Mouse (Mus musculus) intestine, embryonic 14.5 days (tissue): ENCODE measurements at regions not wholly inside any gene's neighbourhood (a gene's known extent, or its start where the extent isn't known, plus 50 kb on each side); places are given as distances from the start of the nearest gene placed in this dataset.
A peak's percentile ranks its signal among the peaks of the same experiment; 100 is the strongest.

Experiments
- ATAC-seq: fragments of 200-750 bp; cut with Nextera tagmentation; replicated peaks from 2 replicates; pipeline ENCODE4 v1.8.0; 2017; ENCODE audit warnings: low read depth, moderate number of reproducible peaks, moderate TSS enrichment, moderate library complexity; ENCODE audit not compliant: low FRiP score, low TSS enrichment
- DNase-seq: peaks from one replicate; pipeline ENCODE4 v3.0.0-alpha.2; 2018; ENCODE audit warnings: low spot score
- H3K27ac ChIP-seq: fragments of 300-500 bp; sonication (generic); 2 replicates; pipeline ENCODE4 v1.5.1; 2014; ENCODE audit warnings: low read depth, mild to moderate bottlenecking, control low read depth
- H3K27me3 ChIP-seq: fragments of 300-500 bp; sonication (generic); replicated peaks from 2 replicates; pipeline ENCODE4 v1.6.1; 2014; ENCODE audit warnings: low read length, control low read depth; ENCODE audit not compliant: control insufficient read depth, insufficient read depth
- H3K36me3 ChIP-seq: fragments of 300-500 bp; sonication (generic); 2 replicates; pipeline ENCODE4 v1.6.1; 2014; ENCODE audit warnings: low read length, control low read depth; ENCODE audit not compliant: control insufficient read depth, insufficient read depth
- H3K4me1 ChIP-seq: fragments of 300-500 bp; sonication (generic); replicated peaks from 2 replicates; pipeline ENCODE4 v1.6.1; 2014; ENCODE audit warnings: low read length, control low read depth, mixed read lengths; ENCODE audit not compliant: control insufficient read depth, insufficient read depth
- H3K4me2 ChIP-seq: fragments of 300-500 bp; sonication (generic); 2 replicates; pipeline ENCODE4 v1.6.1; 2014; ENCODE audit warnings: low read length
- H3K4me3 ChIP-seq: fragments of 300-500 bp; sonication (generic); 2 replicates; pipeline ENCODE4 v1.5.1; 2014; ENCODE audit warnings: low read depth, low read length, control low read depth, mixed read lengths
- H3K9ac ChIP-seq: fragments of 300-500 bp; sonication (generic); 2 replicates; pipeline ENCODE4 v1.6.1; 2014; ENCODE audit warnings: mild to moderate bottlenecking, low read length
- H3K9me3 ChIP-seq: fragments of 300-500 bp; sonication (generic); 2 replicates; pipeline ENCODE4 v1.6.1; 2016; ENCODE audit warnings: low read length, control low read depth; ENCODE audit not compliant: control insufficient read depth
- WGBS: fragments of 180-500 bp; shearing (Covaris S2); extraction: QIAGEN DNeasy Blood & Tissue Kit; methylation state at CpG from one replicate; pipeline ENCODE4 v1.1.7; 2014; 5-methylcytosine and 5-hydroxymethylcytosine counted together

- no peak overlapping the region for H3K27ac ChIP-seq
Measured at GRCm38 (mm10) chr15:7639444-7639843, 171.2 kb upstream of the Gdnf start.

GRCm38 (mm10) chr15:7642075-7642474, 168.6 kb upstream of the Gdnf start:
- Histone ChIP-seq H3K9ac (no peak overlapping the region), H3K4me3 (no peak overlapping the region), H3K4me1 (peaks cover 4% of the 10 kb centered on the region; the same call in 1 of the 2 replicates), H3K9me3 (no peaks in the 10 kb centered on the region), H3K27ac (peak overlapping the region; percentile 45; the same call in 1 of the 2 replicates), H3K36me3 (no peaks in the 10 kb centered on the region), H3K27me3 (no peaks in the 10 kb centered on the region), H3K4me2 (no peak overlapping the region)
- WGBS: 71% methylated on average over 2 of the region's 2 CpGs
- ATAC-seq (no peak), DNase-seq (no peak)

More at GRCm38 (mm10) chr15:7639444-7639843, 171.2 kb upstream of the Gdnf start:
- H3K4me3 ChIP-seq: no peak overlapping the region
- 58% methylated on average over 6 of the region's 6 CpGs for WGBS
- H3K9ac ChIP-seq: no peak overlapping the region
- no peak overlapping the region for H3K4me2 ChIP-seq
- H3K9me3 ChIP-seq: no peaks in the 10 kb centered on the region
- no peaks in the 10 kb centered on the region for H3K27me3 ChIP-seq
- ATAC-seq (no peak), DNase-seq (no peak)
- H3K36me3 ChIP-seq: no peaks in the 10 kb centered on the region
- peaks cover 4% of the 10 kb centered on the region; the same call in 1 of the 2 replicates for H3K4me1 ChIP-seq

GRCm38 (mm10) chr15:7650705-7651104, 159.9 kb upstream of the Gdnf start:
- 39% methylated on average over 3 of the region's 3 CpGs for WGBS
- Histone ChIP-seq H3K4me1 (no peaks in the 10 kb centered on the region), H3K36me3 (no peaks in the 10 kb centered on the region), H3K4me3 (no peak overlapping the region), H3K9ac (no peak overlapping the region), H3K9me3 (peaks cover 3% of the 10 kb centered on the region; the same call in 1 of the 2 replicates), H3K27ac (no peak overlapping the region), H3K4me2 (no peak overlapping the region), H3K27me3 (no peaks in the 10 kb centered on the region)
- ATAC-seq: no peak
- no peak for DNase-seq

GRCm38 (mm10) chr15:7663888-7664287, 146.8 kb upstream of the Gdnf start:
- ATAC-seq (no peak), DNase-seq (no peak)
- Histone ChIP-seq H3K4me3 (no peak overlapping the region), H3K9ac (no peak overlapping the region), H3K9me3 (no peaks in the 10 kb centered on the region), H3K36me3 (no peaks in the 10 kb centered on the region), H3K4me1 (no peaks in the 10 kb centered on the region), H3K27ac (no peak overlapping the region), H3K4me2 (no peak overlapping the region), H3K27me3 (no peaks in the 10 kb centered on the region)
- WGBS: 41% methylated on average over 2 of the region's 2 CpGs

GRCm38 (mm10) chr15:7669631-7670030, 141.0 kb upstream of the Gdnf start:
- Histone ChIP-seq H3K27me3 (no peaks in the 10 kb centered on the region), H3K27ac (no peak overlapping the region), H3K9me3 (no peaks in the 10 kb centered on the region), H3K4me3 (no peak overlapping the region), H3K9ac (no peak overlapping the region), H3K4me1 (no peaks in the 10 kb centered on the region), H3K36me3 (no peaks in the 10 kb centered on the region), H3K4me2 (no peak overlapping the region)
- ATAC-seq: no peak
- WGBS: 70% methylated on average over 8 of the region's 8 CpGs
- DNase-seq: no peak

- no peak overlapping the region for H3K27ac ChIP-seq
- H3K36me3 ChIP-seq: no peaks in the 10 kb centered on the region
- ATAC-seq: no peak
- no peak overlapping the region for H3K4me3 ChIP-seq
- WGBS: 92% methylated on average over 1 of the region's 1 CpGs
- no peaks in the 10 kb centered on the region for H3K27me3 ChIP-seq
- no peak for DNase-seq
- H3K9me3 ChIP-seq: no peaks in the 10 kb centered on the region
- no peaks in the 10 kb centered on the region for H3K4me1 ChIP-seq
- no peak overlapping the region for H3K9ac ChIP-seq
- H3K4me2 ChIP-seq: no peak overlapping the region
Measured at GRCm38 (mm10) chr15:7676970-7677369, 133.7 kb upstream of the Gdnf start.

GRCm38 (mm10) chr15:7678711-7679110, 131.9 kb upstream of the Gdnf start:
- ATAC-seq (no peak), DNase-seq (no peak)
- Histone ChIP-seq H3K27me3 (no peaks in the 10 kb centered on the region), H3K4me1 (no peaks in the 10 kb centered on the region), H3K4me3 (no peak overlapping the region), H3K36me3 (no peaks in the 10 kb centered on the region), H3K4me2 (no peak overlapping the region), H3K9me3 (no peaks in the 10 kb centered on the region), H3K27ac (no peak overlapping the region), H3K9ac (no peak overlapping the region)
- 90% methylated on average over 8 of the region's 8 CpGs for WGBS

- Histone ChIP-seq H3K9ac (no peak overlapping the region), H3K27me3 (no peaks in the 10 kb centered on the region), H3K4me3 (no peak overlapping the region), H3K36me3 (no peaks in the 10 kb centered on the region), H3K27ac (no peak overlapping the region), H3K9me3 (no peaks in the 10 kb centered on the region), H3K4me2 (no peak overlapping the region), H3K4me1 (no peaks in the 10 kb centered on the region)
- 51% methylated on average over 4 of the region's 4 CpGs for WGBS
- no peak for DNase-seq
- ATAC-seq: no peak
Measured at GRCm38 (mm10) chr15:7681011-7681410, 129.6 kb upstream of the Gdnf start.

- Histone ChIP-seq H3K9ac (no peak overlapping the region), H3K4me2 (no peak overlapping the region), H3K36me3 (no peaks in the 10 kb centered on the region), H3K4me3 (no peak overlapping the region), H3K27ac (no peak overlapping the region), H3K27me3 (no peaks in the 10 kb centered on the region), H3K4me1 (no peaks in the 10 kb centered on the region), H3K9me3 (no peaks in the 10 kb centered on the region)
- 39% methylated on average over 8 of the region's 8 CpGs for WGBS
- DNase-seq (no peak), ATAC-seq (no peak)
Measured at GRCm38 (mm10) chr15:7683235-7683974, 127.2 kb upstream of the Gdnf start.
